Mouse (Mus musculus): Measurements from ENCODE around the gene Nr4a2. TPM values are rescaled to one million over a fixed set of nuclear protein-coding genes. Genes with fewer than 3 reads are reported as not detected.

Gene Nr4a2
- polyA plus RNA-seq, 1 experiment from 2014 or later, result 3.5 TPM

GRCm38 (mm10) chr2:57121110-57121509 lies 2.7 kb downstream of the Nr4a2 start:
- H3K27me3 ChIP-seq (replicated peaks), result no peaks in the 10 kb centered on the region
- no peak overlapping the region; the same call in 1 of the 2 replicates for H3K9ac ChIP-seq
- no peak overlapping the region for H3K27ac ChIP-seq (ENCODE audit: poor library complexity, severe bottlenecking)
- 59% methylated on average over 4 of the region's 4 CpGs for WGBS
- H3K36me3 ChIP-seq, result no peaks in the 10 kb centered on the region
- peaks cover 14% of the 10 kb centered on the region for H3K4me1 ChIP-seq (replicated peaks)
- no peak overlapping the region for H3K4me3 ChIP-seq
- ATAC-seq (ENCODE audit: insufficient number of reproducible peaks, low FRiP score), result no peak
- no peak overlapping the region for H3K4me2 ChIP-seq
- H3K9me3 ChIP-seq (replicated peaks), result no peaks in the 10 kb centered on the region

GRCm38 (mm10) chr2:57117201-57117951 lies 6.4 kb downstream of the Nr4a2 start:
- Histone ChIP-seq H3K9me3 (replicated peaks) (peaks cover 2% of the 10 kb centered on the region; the same call in 1 of the 2 replicates), H3K9ac (peak overlapping the region; percentile 80), H3K4me3 (peak overlapping the region; percentile 73), H3K4me1 (replicated peaks) (peaks cover 24% of the 10 kb centered on the region), H3K27ac (ENCODE audit: poor library complexity, severe bottlenecking) (peak overlapping the region; percentile 91), H3K4me2 (peak overlapping the region; percentile 100), H3K27me3 (replicated peaks) (peaks cover 14% of the 10 kb centered on the region), H3K36me3 (no peaks in the 10 kb centered on the region)
- peak; percentile 27; the same call in 1 of the 2 replicates for ATAC-seq (ENCODE audit: insufficient number of reproducible peaks, low FRiP score)
- 3% methylated on average over 12 of the region's 13 CpGs for WGBS

GRCm38 (mm10) chr2:57116366-57117200 lies 7.2 kb downstream of the Nr4a2 start:
- H3K36me3 ChIP-seq, result no peaks in the 10 kb centered on the region
- ATAC-seq (ENCODE audit: insufficient number of reproducible peaks, low FRiP score), result peak; percentile 82

GRCm38 (mm10) chr2:57115864-57116365 lies 7.9 kb downstream of the Nr4a2 start:
- peak; percentile 14; the same call in 1 of the 2 replicates for ATAC-seq (ENCODE audit: insufficient number of reproducible peaks, low FRiP score)
- Histone ChIP-seq H3K4me3 (peak overlapping the region; percentile 73), H3K27ac (ENCODE audit: poor library complexity, severe bottlenecking) (peak overlapping the region; percentile 91), H3K9ac (peak overlapping the region; percentile 80), H3K4me1 (replicated peaks) (peaks cover 21% of the 10 kb centered on the region), H3K4me2 (peak overlapping the region; percentile 100), H3K36me3 (no peaks in the 10 kb centered on the region), H3K9me3 (replicated peaks) (peaks cover 9% of the 10 kb centered on the region; the same call in 1 of the 2 replicates), H3K27me3 (replicated peaks) (peaks cover 27% of the 10 kb centered on the region)
- under 1% methylated on average over 22 of the region's 28 CpGs for WGBS

More at GRCm38 (mm10) chr2:57116366-57117200, 7.2 kb downstream of the Nr4a2 start:
- Histone ChIP-seq H3K27me3 (replicated peaks) (peaks cover 22% of the 10 kb centered on the region), H3K4me1 (replicated peaks) (peaks cover 26% of the 10 kb centered on the region), H3K4me3 (peak overlapping the region; percentile 73), H3K9ac (peak overlapping the region; percentile 80), H3K4me2 (peak overlapping the region; percentile 100), H3K9me3 (replicated peaks) (peaks cover 9% of the 10 kb centered on the region; the same call in 1 of the 2 replicates), H3K27ac (ENCODE audit: poor library complexity, severe bottlenecking) (peak overlapping the region; percentile 91)
- under 1% methylated on average over 47 of the region's 47 CpGs for WGBS

DNA sequence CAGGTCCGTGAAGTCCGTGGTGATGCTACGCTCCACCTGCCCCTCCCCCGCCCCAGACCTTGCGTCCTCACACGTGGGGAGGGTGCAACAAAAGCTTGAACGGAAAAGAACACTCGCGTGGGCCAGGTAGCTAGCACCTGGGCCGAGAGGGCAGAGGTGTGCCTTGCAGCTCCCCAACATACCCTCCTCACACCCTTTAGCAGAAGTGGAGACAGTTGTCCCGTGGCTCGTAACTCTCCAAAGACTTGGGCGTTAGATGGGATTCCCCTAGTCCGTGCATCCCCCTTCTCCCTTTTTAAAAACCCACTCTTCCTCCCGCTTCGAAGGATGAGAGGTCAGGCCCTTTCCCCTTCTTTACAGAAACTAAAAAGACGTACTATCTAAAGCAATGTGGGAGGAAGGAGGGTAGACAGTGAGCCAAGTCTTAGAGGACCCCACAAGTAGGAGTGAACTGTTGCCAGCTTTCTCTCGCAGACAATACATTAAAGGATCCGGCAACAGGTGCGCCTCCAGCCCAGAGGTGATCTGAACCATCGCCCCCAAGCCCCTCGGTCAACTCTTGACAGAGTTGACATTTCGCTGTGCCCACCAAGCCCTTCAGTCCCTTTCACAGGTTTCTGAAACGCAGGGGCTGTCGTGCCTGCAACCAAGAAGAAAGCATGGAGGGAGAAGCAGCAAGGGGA lies 8.5 kb downstream of the Nr4a2 start:
- H3K9me3 ChIP-seq (replicated peaks), result peaks cover 9% of the 10 kb centered on the region; the same call in 1 of the 2 replicates
- no peaks in the 10 kb centered on the region for H3K36me3 ChIP-seq
- peak overlapping the region; percentile 80 for H3K9ac ChIP-seq
- peaks cover 30% of the 10 kb centered on the region for H3K27me3 ChIP-seq (replicated peaks)
- under 1% methylated on average over 25 of the region's 25 CpGs for WGBS
- peak; percentile 4; the same call in 1 of the 2 replicates for ATAC-seq (ENCODE audit: insufficient number of reproducible peaks, low FRiP score)
- H3K4me2 ChIP-seq, result peak overlapping the region; percentile 100
- peak overlapping the region; percentile 91; the same call in 1 of the 2 replicates for H3K27ac ChIP-seq (ENCODE audit: poor library complexity, severe bottlenecking)
- peak overlapping the region; percentile 73 for H3K4me3 ChIP-seq
- H3K4me1 ChIP-seq (replicated peaks), result peaks cover 18% of the 10 kb centered on the region

DNA sequence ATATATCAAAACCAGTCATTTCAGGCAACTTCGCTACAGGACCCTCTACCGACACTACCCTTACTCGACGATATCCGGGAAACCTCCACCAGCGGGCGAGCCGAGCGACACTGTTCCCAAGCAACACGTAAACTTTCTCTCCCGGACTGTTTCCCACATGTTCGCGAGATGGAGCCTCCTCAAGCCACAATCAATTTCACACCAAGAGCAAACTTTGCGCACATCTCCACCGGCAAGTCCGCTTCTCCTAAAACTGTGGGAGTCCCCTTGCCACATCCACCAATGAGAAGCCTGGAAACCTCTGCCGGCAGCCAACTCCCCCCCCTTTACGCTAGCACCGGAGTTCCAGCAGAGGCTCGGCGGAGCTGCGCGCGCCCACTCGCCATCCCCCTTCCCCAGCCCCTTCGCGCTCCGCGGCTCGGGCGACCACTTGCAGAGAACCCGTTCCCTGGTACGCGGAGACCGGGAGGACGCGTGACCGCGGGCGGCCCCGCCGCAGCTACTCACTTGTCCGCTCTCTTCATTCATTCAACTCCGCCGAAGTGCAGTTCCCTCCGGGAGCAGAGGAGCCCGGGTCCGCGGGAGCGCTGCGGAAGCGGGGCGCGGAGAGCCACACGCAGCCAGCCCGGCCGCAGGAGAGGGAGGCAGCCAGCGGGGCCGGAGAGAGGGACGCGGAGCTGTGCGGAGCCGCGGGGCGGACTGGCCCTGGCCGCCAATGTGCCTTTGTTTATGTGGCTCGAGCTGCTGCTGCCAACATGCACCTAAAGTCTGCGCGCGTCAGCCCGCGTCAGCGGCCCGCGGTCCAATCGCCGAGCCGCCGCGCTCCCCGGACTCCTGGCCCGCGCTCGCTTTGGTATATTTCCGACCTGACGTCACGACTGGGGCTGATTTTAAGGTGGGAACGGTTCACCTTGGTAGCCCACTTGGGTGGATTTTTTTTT lies 9.3 kb downstream of the Nr4a2 start:
- H3K27ac ChIP-seq (ENCODE audit: poor library complexity, severe bottlenecking), result no peak overlapping the region
- peaks cover 9% of the 10 kb centered on the region; the same call in 1 of the 2 replicates for H3K9me3 ChIP-seq (replicated peaks)
- peaks cover 38% of the 10 kb centered on the region for H3K27me3 ChIP-seq (replicated peaks)
- peak overlapping the region; percentile 73 for H3K4me3 ChIP-seq
- H3K4me1 ChIP-seq (replicated peaks), result peaks cover 18% of the 10 kb centered on the region
- H3K4me2 ChIP-seq, result peak overlapping the region; percentile 100
- peak overlapping the region; percentile 80 for H3K9ac ChIP-seq
- peak; percentile 82 for ATAC-seq (ENCODE audit: insufficient number of reproducible peaks, low FRiP score)
- under 1% methylated on average over 82 of the region's 88 CpGs for WGBS
- H3K36me3 ChIP-seq, result no peaks in the 10 kb centered on the region

DNA sequence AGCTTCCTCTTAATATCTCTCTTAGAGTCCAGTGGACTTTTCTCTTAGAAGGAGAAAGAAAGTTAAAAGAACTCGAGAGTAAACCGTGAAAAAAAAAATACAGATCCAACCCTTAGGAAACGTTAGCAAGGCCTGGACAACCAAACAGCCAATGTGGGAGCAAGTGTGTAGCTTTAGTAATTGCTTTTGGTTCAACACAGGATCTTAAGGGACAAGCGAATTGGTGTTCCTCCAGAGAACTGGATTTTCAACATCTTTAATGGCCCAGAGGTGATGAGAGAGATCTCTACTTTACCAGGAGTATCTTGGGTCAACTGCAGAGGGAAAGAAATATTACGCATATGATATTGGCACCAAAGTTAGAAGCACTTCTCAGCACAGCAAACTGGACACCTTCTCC lies 10.4 kb downstream of the Nr4a2 start:
- Histone ChIP-seq H3K27ac (ENCODE audit: poor library complexity, severe bottlenecking) (no peak overlapping the region), H3K36me3 (no peaks in the 10 kb centered on the region), H3K4me3 (peak overlapping the region; percentile 73; the same call in 1 of the 2 replicates), H3K27me3 (replicated peaks) (peaks cover 48% of the 10 kb centered on the region), H3K4me2 (peak overlapping the region; percentile 100), H3K4me1 (replicated peaks) (peaks cover 18% of the 10 kb centered on the region), H3K9ac (no peak overlapping the region), H3K9me3 (replicated peaks) (peaks cover 9% of the 10 kb centered on the region; the same call in 1 of the 2 replicates)
- ATAC-seq (ENCODE audit: insufficient number of reproducible peaks, low FRiP score), result no peak
- WGBS, result 25% methylated on average over 5 of the region's 5 CpGs

DNA sequence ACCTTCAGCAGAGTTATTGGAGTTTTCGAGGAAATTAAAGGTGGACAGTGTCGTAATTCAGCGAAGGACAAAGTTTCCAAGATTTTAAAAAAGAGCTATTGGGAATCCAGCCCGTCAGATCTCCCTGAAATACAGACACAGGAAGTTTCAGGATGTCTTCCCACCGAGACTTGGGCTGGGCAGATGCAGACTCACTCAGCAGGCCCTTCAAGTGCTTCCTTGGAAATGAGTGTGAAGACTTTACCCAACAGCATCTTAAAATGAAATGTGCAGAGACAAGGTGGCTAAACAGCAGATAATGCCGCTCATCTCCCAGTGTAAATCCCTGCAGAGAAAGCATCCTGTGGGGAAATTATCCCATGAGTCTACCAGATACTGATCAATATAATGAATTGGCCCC lies 10.9 kb downstream of the Nr4a2 start:
- ATAC-seq (ENCODE audit: insufficient number of reproducible peaks, low FRiP score), result no peak
- Histone ChIP-seq H3K27ac (ENCODE audit: poor library complexity, severe bottlenecking) (no peak overlapping the region), H3K4me1 (replicated peaks) (peaks cover 18% of the 10 kb centered on the region), H3K4me2 (no peak overlapping the region), H3K9ac (no peak overlapping the region), H3K36me3 (no peaks in the 10 kb centered on the region), H3K9me3 (replicated peaks) (peaks cover 9% of the 10 kb centered on the region; the same call in 1 of the 2 replicates), H3K27me3 (replicated peaks) (peaks cover 53% of the 10 kb centered on the region), H3K4me3 (no peak overlapping the region)
- 29% methylated on average over 6 of the region's 6 CpGs for WGBS

DNA sequence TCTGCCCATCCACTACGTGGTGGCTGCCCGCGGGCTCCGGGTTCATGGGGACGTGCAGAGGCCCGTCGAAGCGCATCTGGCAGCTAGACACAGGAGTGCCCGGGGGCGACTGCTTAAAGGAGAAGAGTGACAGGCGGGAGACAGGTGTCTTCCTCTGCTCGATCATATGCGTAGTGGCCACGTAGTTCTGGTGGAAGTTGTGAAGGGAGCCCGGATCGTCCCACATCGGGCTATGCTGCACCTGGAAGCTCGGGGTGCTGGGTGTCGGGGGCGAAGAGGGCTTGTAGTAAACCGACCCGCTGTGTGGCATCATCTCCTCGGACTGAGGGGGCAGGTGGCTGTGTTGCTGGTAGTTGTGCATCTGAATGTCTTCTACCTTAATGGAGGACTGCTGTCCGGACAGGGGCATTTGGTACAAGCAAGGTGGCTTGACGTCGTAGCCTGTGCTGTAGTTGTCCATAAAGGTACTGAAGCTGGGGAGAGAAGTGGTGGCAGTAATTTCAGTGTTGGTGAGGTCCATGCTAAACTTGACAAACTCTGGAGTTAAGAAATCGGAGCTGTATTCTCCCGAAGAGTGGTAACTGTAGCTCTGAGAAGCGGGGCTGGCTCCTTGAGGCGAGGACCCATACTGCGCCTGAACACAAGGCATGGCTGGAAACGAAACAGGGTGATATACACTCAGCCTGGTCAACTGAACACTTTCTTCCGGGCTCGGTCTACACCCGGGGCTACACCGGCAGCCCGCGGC lies 11.8 kb downstream of the Nr4a2 start:
- H3K27ac ChIP-seq (ENCODE audit: poor library complexity, severe bottlenecking), result no peak overlapping the region
- ATAC-seq (ENCODE audit: insufficient number of reproducible peaks, low FRiP score), result no peak
- WGBS, result 7% methylated on average over 38 of the region's 38 CpGs
- peaks cover 18% of the 10 kb centered on the region for H3K4me1 ChIP-seq (replicated peaks)
- no peaks in the 10 kb centered on the region for H3K36me3 ChIP-seq
- no peak overlapping the region for H3K9ac ChIP-seq
- H3K4me2 ChIP-seq, result peak overlapping the region; percentile 26
- H3K9me3 ChIP-seq (replicated peaks), result peaks cover 9% of the 10 kb centered on the region; the same call in 1 of the 2 replicates
- H3K4me3 ChIP-seq, result peak overlapping the region; percentile 27
- H3K27me3 ChIP-seq (replicated peaks), result peaks cover 58% of the 10 kb centered on the region
